Mouse (Mus musculus): ENCODE measurements around the gene Csrp2. TPM values are rescaled to one million over a fixed set of nuclear protein-coding genes. Genes with fewer than 3 reads are reported as not detected.

Csrp2 gene
- polyA plus RNA-seq, 1 experiment from 2014 or later = 192 TPM

GRCm38 (mm10) chr10:110921890-110922289 is 2.3 kb downstream of the Csrp2 start:
- ATAC-seq (ENCODE audit: insufficient number of reproducible peaks, insufficient read depth, low FRiP score, low read depth) = no peak
- H3K36me3 ChIP-seq (ENCODE audit: control insufficient read depth, insufficient read depth, low read length) = no peaks in the 10 kb centered on the region
- H3K9me3 ChIP-seq (ENCODE audit: control insufficient read depth, low read depth, low read length) = no peaks in the 10 kb centered on the region
- H3K27me3 ChIP-seq (ENCODE audit: control insufficient read depth, insufficient read depth, low read length) = no peaks in the 10 kb centered on the region
- H3K9ac ChIP-seq (replicated peaks; ENCODE audit: low read depth, low read length) = no peak overlapping the region
- H3K4me2 ChIP-seq (replicated peaks; ENCODE audit: low read depth, low read length) = peak overlapping the region; percentile 76
- H3K27ac ChIP-seq (ENCODE audit: low read length) = no peak overlapping the region
- 52% methylated on average over 3 of the region's 3 CpGs for WGBS
- peak overlapping the region; percentile 68; the same call in 1 of the 2 replicates for H3K4me3 ChIP-seq (ENCODE audit: low read depth, low read length)
- peaks cover 20% of the 10 kb centered on the region; the same call in 1 of the 2 replicates for H3K4me1 ChIP-seq (ENCODE audit: control insufficient read depth, insufficient read depth, low read length)

- Histone ChIP-seq H3K9ac (replicated peaks; ENCODE audit: low read depth, low read length) (no peak overlapping the region), H3K4me2 (replicated peaks; ENCODE audit: low read depth, low read length) (peak overlapping the region; percentile 76), H3K4me1 (ENCODE audit: control insufficient read depth, insufficient read depth, low read length) (peaks cover 27% of the 10 kb centered on the region), H3K4me3 (ENCODE audit: low read depth, low read length) (no peak overlapping the region), H3K27ac (ENCODE audit: low read length) (no peak overlapping the region), H3K36me3 (ENCODE audit: control insufficient read depth, insufficient read depth, low read length) (no peaks in the 10 kb centered on the region), H3K27me3 (ENCODE audit: control insufficient read depth, insufficient read depth, low read length) (no peaks in the 10 kb centered on the region), H3K9me3 (ENCODE audit: control insufficient read depth, low read depth, low read length) (no peaks in the 10 kb centered on the region)
- WGBS = 66% methylated on average over 9 of the region's 9 CpGs
- ATAC-seq (ENCODE audit: insufficient number of reproducible peaks, insufficient read depth, low FRiP score, low read depth) = no peak
Observed at GRCm38 (mm10) chr10:110922612-110923011, 3.0 kb downstream of the Csrp2 start.

DNA sequence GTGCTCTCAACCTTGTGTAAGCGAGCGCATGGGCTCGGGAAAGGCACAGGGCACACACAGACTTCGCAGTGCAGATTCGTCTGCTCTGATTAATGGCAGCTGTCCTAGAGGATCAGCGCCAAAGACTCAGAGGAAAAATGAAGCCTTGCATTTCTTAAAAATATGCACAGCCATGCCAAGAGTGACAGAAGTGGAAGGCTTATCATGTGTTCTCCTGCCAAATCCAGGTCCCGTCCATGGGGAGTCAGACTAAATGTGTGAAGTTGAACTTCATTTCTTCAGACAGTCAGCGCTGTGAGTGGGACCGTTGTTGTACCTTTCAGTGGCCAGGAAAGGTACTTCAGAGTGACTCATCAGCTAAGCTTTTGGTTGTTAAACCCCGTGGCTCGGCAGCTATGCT is 7.9 kb downstream of the Csrp2 start:
- Histone ChIP-seq H3K9me3 (ENCODE audit: control insufficient read depth, low read depth, low read length) (no peaks in the 10 kb centered on the region), H3K4me3 (ENCODE audit: low read depth, low read length) (no peak overlapping the region), H3K27ac (ENCODE audit: low read length) (peak overlapping the region; percentile 48; the same call in 1 of the 2 replicates), H3K4me1 (ENCODE audit: control insufficient read depth, insufficient read depth, low read length) (peaks cover 36% of the 10 kb centered on the region), H3K27me3 (ENCODE audit: control insufficient read depth, insufficient read depth, low read length) (no peaks in the 10 kb centered on the region), H3K9ac (replicated peaks; ENCODE audit: low read depth, low read length) (no peak overlapping the region), H3K36me3 (ENCODE audit: control insufficient read depth, insufficient read depth, low read length) (no peaks in the 10 kb centered on the region), H3K4me2 (replicated peaks; ENCODE audit: low read depth, low read length) (no peak overlapping the region; the same call in 1 of the 2 replicates)
- 27% methylated on average over 11 of the region's 11 CpGs for WGBS
- ATAC-seq (ENCODE audit: insufficient number of reproducible peaks, insufficient read depth, low FRiP score, low read depth) = no peak

GRCm38 (mm10) chr10:110929756-110930155 is 10.2 kb downstream of the Csrp2 start:
- ATAC-seq (ENCODE audit: insufficient number of reproducible peaks, insufficient read depth, low FRiP score, low read depth) = no peak
- no peaks in the 10 kb centered on the region for H3K9me3 ChIP-seq (ENCODE audit: control insufficient read depth, low read depth, low read length)
- no peak overlapping the region; the same call in 1 of the 2 replicates for H3K27ac ChIP-seq (ENCODE audit: low read length)
- 43% methylated on average over 4 of the region's 4 CpGs for WGBS
- H3K4me2 ChIP-seq (replicated peaks; ENCODE audit: low read depth, low read length) = no peak overlapping the region
- no peak overlapping the region for H3K4me3 ChIP-seq (ENCODE audit: low read depth, low read length)
- no peaks in the 10 kb centered on the region for H3K27me3 ChIP-seq (ENCODE audit: control insufficient read depth, insufficient read depth, low read length)
- H3K9ac ChIP-seq (replicated peaks; ENCODE audit: low read depth, low read length) = no peak overlapping the region
- H3K4me1 ChIP-seq (ENCODE audit: control insufficient read depth, insufficient read depth, low read length) = peaks cover 36% of the 10 kb centered on the region
- no peaks in the 10 kb centered on the region for H3K36me3 ChIP-seq (ENCODE audit: control insufficient read depth, insufficient read depth, low read length)

DNA sequence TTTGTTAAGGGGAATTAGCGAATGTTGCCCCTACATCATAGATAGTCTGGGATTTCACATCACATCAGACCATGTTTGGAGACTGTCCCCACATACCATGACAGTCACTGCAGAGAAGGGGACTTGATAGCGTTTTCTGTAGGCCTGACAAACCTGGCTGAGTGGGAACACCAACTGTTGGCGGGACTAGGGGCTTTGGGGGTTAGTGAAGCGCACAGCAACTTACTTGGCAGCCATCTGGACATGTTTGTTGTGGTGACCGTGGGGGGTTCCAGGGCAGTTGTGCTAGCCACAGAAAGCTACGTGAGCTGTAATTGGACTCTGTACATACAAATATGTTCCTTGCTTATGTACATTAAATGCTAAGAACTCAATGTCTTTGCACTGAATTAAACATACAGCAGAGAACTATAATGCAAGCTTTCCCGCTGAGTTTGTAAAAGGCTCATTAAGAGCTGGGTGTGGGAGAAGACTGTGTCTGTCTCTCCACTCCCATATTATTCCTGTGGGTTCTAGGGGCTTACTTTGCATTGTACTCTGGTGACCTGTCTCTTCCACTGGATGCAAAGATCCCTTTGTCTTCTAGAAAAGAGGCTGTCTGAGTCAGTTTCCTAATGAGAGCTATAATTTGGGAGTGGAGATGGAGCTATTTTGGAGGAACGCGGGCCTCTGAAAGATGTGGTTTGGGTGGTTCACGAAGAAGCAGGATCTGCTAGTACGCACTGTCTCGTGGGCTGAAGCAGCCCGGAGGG is 11.7 kb downstream of the Csrp2 start:
- no peak overlapping the region for H3K9ac ChIP-seq (replicated peaks; ENCODE audit: low read depth, low read length)
- ATAC-seq (ENCODE audit: insufficient number of reproducible peaks, insufficient read depth, low FRiP score, low read depth) = no peak

DNA sequence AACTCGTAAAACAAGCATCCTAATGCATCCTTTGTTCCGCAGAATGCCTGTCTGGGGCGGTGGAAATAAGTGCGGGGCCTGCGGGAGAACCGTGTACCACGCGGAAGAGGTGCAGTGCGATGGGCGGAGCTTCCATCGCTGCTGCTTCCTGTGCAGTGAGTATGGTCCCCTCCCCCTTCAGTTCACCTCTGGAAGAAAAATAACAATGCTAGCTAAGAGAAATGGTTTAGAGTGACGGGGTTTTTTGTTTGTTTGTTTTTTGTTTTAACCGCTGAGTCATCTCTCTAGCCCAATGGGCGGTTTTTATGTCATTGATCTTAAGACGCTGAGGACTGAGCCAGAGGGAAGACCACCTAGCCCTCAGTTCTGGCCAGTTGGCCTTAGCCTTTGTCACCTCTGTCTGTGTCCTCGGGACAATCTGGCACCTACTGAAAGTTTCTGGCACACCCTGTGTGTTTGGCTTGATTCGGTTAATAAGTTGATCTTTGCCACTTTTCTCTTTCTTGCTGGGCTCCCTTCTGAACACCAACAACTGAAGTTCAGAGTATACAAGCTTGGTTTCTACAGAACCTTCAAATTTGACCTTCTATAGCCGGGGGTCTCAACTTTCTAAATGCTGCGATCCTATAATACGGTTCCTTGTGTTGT is 12.4 kb downstream of the Csrp2 start:
- WGBS = 68% methylated on average over 20 of the region's 20 CpGs
- no peak overlapping the region for H3K27ac ChIP-seq (ENCODE audit: low read length)
- H3K9ac ChIP-seq (replicated peaks; ENCODE audit: low read depth, low read length) = no peak overlapping the region
- H3K4me2 ChIP-seq (replicated peaks; ENCODE audit: low read depth, low read length) = no peak overlapping the region; the same call in 1 of the 2 replicates
- ATAC-seq (ENCODE audit: insufficient number of reproducible peaks, insufficient read depth, low FRiP score, low read depth) = peak; percentile 76; the same call in 1 of the 2 replicates
- peaks cover 20% of the 10 kb centered on the region for H3K4me1 ChIP-seq (ENCODE audit: control insufficient read depth, insufficient read depth, low read length)
- H3K9me3 ChIP-seq (ENCODE audit: control insufficient read depth, low read depth, low read length) = no peaks in the 10 kb centered on the region
- H3K4me3 ChIP-seq (ENCODE audit: low read depth, low read length) = no peak overlapping the region
- 0 out of 2 replicates have a peak, but pooled peaks cover 4% of the 10 kb centered on the region for H3K36me3 ChIP-seq (ENCODE audit: control insufficient read depth, insufficient read depth, low read length)
- no peaks in the 10 kb centered on the region for H3K27me3 ChIP-seq (ENCODE audit: control insufficient read depth, insufficient read depth, low read length)

More for the DNA sequence above, 11.7 kb downstream of the Csrp2 start:
- H3K27ac ChIP-seq (ENCODE audit: low read length) = no peak overlapping the region
- WGBS = 74% methylated on average over 13 of the region's 13 CpGs
- H3K9me3 ChIP-seq (ENCODE audit: control insufficient read depth, low read depth, low read length) = no peaks in the 10 kb centered on the region
- no peak overlapping the region for H3K4me3 ChIP-seq (ENCODE audit: low read depth, low read length)
- H3K27me3 ChIP-seq (ENCODE audit: control insufficient read depth, insufficient read depth, low read length) = no peaks in the 10 kb centered on the region
- H3K4me2 ChIP-seq (replicated peaks; ENCODE audit: low read depth, low read length) = no peak overlapping the region; the same call in 1 of the 2 replicates
- 0 out of 2 replicates have a peak, but pooled peaks cover 4% of the 10 kb centered on the region for H3K36me3 ChIP-seq (ENCODE audit: control insufficient read depth, insufficient read depth, low read length)
- peaks cover 27% of the 10 kb centered on the region for H3K4me1 ChIP-seq (ENCODE audit: control insufficient read depth, insufficient read depth, low read length)

GRCm38 (mm10) chr10:110933584-110933983 is 14.0 kb downstream of the Csrp2 start:
- ATAC-seq (ENCODE audit: insufficient number of reproducible peaks, insufficient read depth, low FRiP score, low read depth) = no peak
- Histone ChIP-seq H3K9ac (replicated peaks; ENCODE audit: low read depth, low read length) (no peak overlapping the region), H3K36me3 (ENCODE audit: control insufficient read depth, insufficient read depth, low read length) (0 out of 2 replicates have a peak, but pooled peaks cover 4% of the 10 kb centered on the region), H3K9me3 (ENCODE audit: control insufficient read depth, low read depth, low read length) (no peaks in the 10 kb centered on the region), H3K4me1 (ENCODE audit: control insufficient read depth, insufficient read depth, low read length) (0 out of 2 replicates have a peak, but pooled peaks cover 8% of the 10 kb centered on the region), H3K4me3 (ENCODE audit: low read depth, low read length) (no peak overlapping the region), H3K4me2 (replicated peaks; ENCODE audit: low read depth, low read length) (no peak overlapping the region), H3K27me3 (ENCODE audit: control insufficient read depth, insufficient read depth, low read length) (no peaks in the 10 kb centered on the region), H3K27ac (ENCODE audit: low read length) (no peak overlapping the region)
- WGBS = 78% methylated on average over 5 of the region's 5 CpGs

GRCm38 (mm10) chr10:110935081-110935480 is 15.5 kb downstream of the Csrp2 start:
- no peak overlapping the region for H3K27ac ChIP-seq (ENCODE audit: low read length)
- H3K4me1 ChIP-seq (ENCODE audit: control insufficient read depth, insufficient read depth, low read length) = no peaks in the 10 kb centered on the region
- WGBS = 82% methylated on average over 11 of the region's 11 CpGs
- H3K9ac ChIP-seq (replicated peaks; ENCODE audit: low read depth, low read length) = no peak overlapping the region
- no peaks in the 10 kb centered on the region for H3K9me3 ChIP-seq (ENCODE audit: control insufficient read depth, low read depth, low read length)
- no peak overlapping the region for H3K4me3 ChIP-seq (ENCODE audit: low read depth, low read length)
- H3K4me2 ChIP-seq (replicated peaks; ENCODE audit: low read depth, low read length) = no peak overlapping the region
- H3K27me3 ChIP-seq (ENCODE audit: control insufficient read depth, insufficient read depth, low read length) = no peaks in the 10 kb centered on the region
- no peak for ATAC-seq (ENCODE audit: insufficient number of reproducible peaks, insufficient read depth, low FRiP score, low read depth)
- peaks cover 14% of the 10 kb centered on the region; the same call in 1 of the 2 replicates for H3K36me3 ChIP-seq (ENCODE audit: control insufficient read depth, insufficient read depth, low read length)
